Mouse (Mus musculus): ENCODE results near the gene Ascc2. TPM values are rescaled to one million over a fixed set of nuclear protein-coding genes. Genes with fewer than 3 reads are reported as not detected.
A peak's percentile ranks its signal among the peaks of the same experiment; 100 is the strongest.
"Not testable (repeated sequence)": the region's sequence is repeated elsewhere in the genome, so short reads cannot be mapped to it uniquely, and the experiment has no call there.

The Ascc2 gene
- polyA plus RNA-seq, 1 experiment from 2014 or later, result 35.9 TPM

GRCm38 (mm10) chr11:4643722-4644121 is 6.2 kb downstream of the Ascc2 start:
- Histone ChIP-seq H3K9ac (ENCODE audit: low read length) (no peak overlapping the region), H3K36me3 (ENCODE audit: control insufficient read depth, insufficient read depth, low read length) (peaks cover 10% of the 10 kb centered on the region), H3K4me3 (ENCODE audit: low read length) (no peak overlapping the region), H3K4me2 (ENCODE audit: low read depth, low read length) (no peak overlapping the region), H3K4me1 (replicated peaks; ENCODE audit: control insufficient read depth, insufficient read depth, low read length) (peaks cover 4% of the 10 kb centered on the region), H3K27ac (ENCODE audit: low read length) (no peak overlapping the region), H3K27me3 (ENCODE audit: control insufficient read depth, insufficient read depth, low read depth, low read length) (no peaks in the 10 kb centered on the region), H3K9me3 (ENCODE audit: control insufficient read depth, low read length) (no peaks in the 10 kb centered on the region)
- 75% methylated on average over 5 of the region's 5 CpGs for WGBS
- ATAC-seq (ENCODE audit: low read depth), result no peak

- WGBS, result 91% methylated on average over 4 of the region's 6 CpGs
- not testable (repeated sequence) for H3K4me3 ChIP-seq (ENCODE audit: low read length); H3K9me3 ChIP-seq (ENCODE audit: control insufficient read depth, low read length); H3K27me3 ChIP-seq (ENCODE audit: control insufficient read depth, insufficient read depth, low read depth, low read length); H3K27ac ChIP-seq (ENCODE audit: low read length); H3K4me2 ChIP-seq (ENCODE audit: low read depth, low read length); H3K9ac ChIP-seq (ENCODE audit: low read length); H3K4me1 ChIP-seq (replicated peaks; ENCODE audit: control insufficient read depth, insufficient read depth, low read length); ATAC-seq (ENCODE audit: low read depth)
- H3K36me3 ChIP-seq (ENCODE audit: control insufficient read depth, insufficient read depth, low read length), result peaks cover 21% of the 10 kb centered on the region
These were observed 7.6 kb downstream of the Ascc2 start for GRCm38 (mm10) chr11:4645180-4645579.

- 85% methylated on average over 9 of the region's 9 CpGs for WGBS
- ATAC-seq (ENCODE audit: low read depth), result no peak
These were observed 8.9 kb downstream of the Ascc2 start for GRCm38 (mm10) chr11:4646409-4646808.

GRCm38 (mm10) chr11:4659818-4660217 is 22.3 kb downstream of the Ascc2 start:
- no peaks in the 10 kb centered on the region for H3K4me1 ChIP-seq (replicated peaks; ENCODE audit: control insufficient read depth, insufficient read depth, low read length)
- H3K4me2 ChIP-seq (ENCODE audit: low read depth, low read length), result no peak overlapping the region
- H3K4me3 ChIP-seq (ENCODE audit: low read length), result no peak overlapping the region
- peaks cover 13% of the 10 kb centered on the region for H3K36me3 ChIP-seq (ENCODE audit: control insufficient read depth, insufficient read depth, low read length)
- WGBS, result 83% methylated on average over 1 of the region's 1 CpGs
- no peak for ATAC-seq (ENCODE audit: low read depth)
- no peaks in the 10 kb centered on the region for H3K27me3 ChIP-seq (ENCODE audit: control insufficient read depth, insufficient read depth, low read depth, low read length)
- H3K9ac ChIP-seq (ENCODE audit: low read length), result no peak overlapping the region
- H3K27ac ChIP-seq (ENCODE audit: low read length), result no peak overlapping the region
- H3K9me3 ChIP-seq (ENCODE audit: control insufficient read depth, low read length), result no peaks in the 10 kb centered on the region

More at GRCm38 (mm10) chr11:4646409-4646808, 8.9 kb downstream of the Ascc2 start:
- Histone ChIP-seq H3K4me1 (replicated peaks; ENCODE audit: control insufficient read depth, insufficient read depth, low read length) (no peaks in the 10 kb centered on the region; the same call in 1 of the 2 replicates), H3K27ac (ENCODE audit: low read length) (no peak overlapping the region), H3K4me3 (ENCODE audit: low read length) (no peak overlapping the region), H3K4me2 (ENCODE audit: low read depth, low read length) (no peak overlapping the region), H3K9ac (ENCODE audit: low read length) (no peak overlapping the region; the same call in 1 of the 2 replicates), H3K27me3 (ENCODE audit: control insufficient read depth, insufficient read depth, low read depth, low read length) (no peaks in the 10 kb centered on the region), H3K9me3 (ENCODE audit: control insufficient read depth, low read length) (no peaks in the 10 kb centered on the region), H3K36me3 (ENCODE audit: control insufficient read depth, insufficient read depth, low read length) (peaks cover 25% of the 10 kb centered on the region)

GRCm38 (mm10) chr11:4660309-4661025 is 22.9 kb downstream of the Ascc2 start:
- Histone ChIP-seq H3K4me1 (replicated peaks; ENCODE audit: control insufficient read depth, insufficient read depth, low read length) (no peaks in the 10 kb centered on the region), H3K27ac (ENCODE audit: low read length) (no peak overlapping the region), H3K36me3 (ENCODE audit: control insufficient read depth, insufficient read depth, low read length) (peaks cover 13% of the 10 kb centered on the region), H3K27me3 (ENCODE audit: control insufficient read depth, insufficient read depth, low read depth, low read length) (no peaks in the 10 kb centered on the region), H3K4me2 (ENCODE audit: low read depth, low read length) (no peak overlapping the region), H3K9ac (ENCODE audit: low read length) (no peak overlapping the region), H3K4me3 (ENCODE audit: low read length) (no peak overlapping the region), H3K9me3 (ENCODE audit: control insufficient read depth, low read length) (no peaks in the 10 kb centered on the region)
- ATAC-seq (ENCODE audit: low read depth), result no peak
- WGBS, result 80% methylated on average over 7 of the region's 7 CpGs

GRCm38 (mm10) chr11:4661324-4661723 is 23.8 kb downstream of the Ascc2 start:
- ATAC-seq (ENCODE audit: low read depth), result peak; percentile 28; the same call in 1 of the 2 replicates
- no peak overlapping the region; the same call in 1 of the 2 replicates for H3K27ac ChIP-seq (ENCODE audit: low read length)

GRCm38 (mm10) chr11:4661871-4662495 is 24.4 kb downstream of the Ascc2 start:
- no peaks in the 10 kb centered on the region for H3K4me1 ChIP-seq (replicated peaks; ENCODE audit: control insufficient read depth, insufficient read depth, low read length)
- H3K27me3 ChIP-seq (ENCODE audit: control insufficient read depth, insufficient read depth, low read depth, low read length), result no peaks in the 10 kb centered on the region
- ATAC-seq (ENCODE audit: low read depth), result peak; percentile 84
- 75% methylated on average over 10 of the region's 10 CpGs for WGBS
- H3K9me3 ChIP-seq (ENCODE audit: control insufficient read depth, low read length), result no peaks in the 10 kb centered on the region
- no peak overlapping the region; the same call in none of the 2 replicates for H3K27ac ChIP-seq (ENCODE audit: low read length)
- H3K9ac ChIP-seq (ENCODE audit: low read length), result no peak overlapping the region
- H3K4me2 ChIP-seq (ENCODE audit: low read depth, low read length), result no peak overlapping the region
- peaks cover 14% of the 10 kb centered on the region for H3K36me3 ChIP-seq (ENCODE audit: control insufficient read depth, insufficient read depth, low read length)
- no peak overlapping the region for H3K4me3 ChIP-seq (ENCODE audit: low read length)

More at GRCm38 (mm10) chr11:4661324-4661723, 23.8 kb downstream of the Ascc2 start:
- no peak overlapping the region for H3K9ac ChIP-seq (ENCODE audit: low read length)
- H3K4me3 ChIP-seq (ENCODE audit: low read length), result no peak overlapping the region
- no peaks in the 10 kb centered on the region for H3K9me3 ChIP-seq (ENCODE audit: control insufficient read depth, low read length)
- H3K27me3 ChIP-seq (ENCODE audit: control insufficient read depth, insufficient read depth, low read depth, low read length), result no peaks in the 10 kb centered on the region
- H3K4me2 ChIP-seq (ENCODE audit: low read depth, low read length), result no peak overlapping the region
- no peaks in the 10 kb centered on the region for H3K4me1 ChIP-seq (replicated peaks; ENCODE audit: control insufficient read depth, insufficient read depth, low read length)
- 86% methylated on average over 4 of the region's 4 CpGs for whole genome bisulfite sequencing
- peaks cover 13% of the 10 kb centered on the region for H3K36me3 ChIP-seq (ENCODE audit: control insufficient read depth, insufficient read depth, low read length)

GRCm38 (mm10) chr11:4662496-4662878 is 24.9 kb downstream of the Ascc2 start:
- Histone ChIP-seq H3K27ac (ENCODE audit: low read length) (no peak overlapping the region; the same call in 1 of the 2 replicates), H3K4me1 (replicated peaks; ENCODE audit: control insufficient read depth, insufficient read depth, low read length) (no peaks in the 10 kb centered on the region), H3K4me2 (ENCODE audit: low read depth, low read length) (no peak overlapping the region), H3K36me3 (ENCODE audit: control insufficient read depth, insufficient read depth, low read length) (peaks cover 15% of the 10 kb centered on the region), H3K27me3 (ENCODE audit: control insufficient read depth, insufficient read depth, low read depth, low read length) (no peaks in the 10 kb centered on the region), H3K9ac (ENCODE audit: low read length) (no peak overlapping the region), H3K9me3 (ENCODE audit: control insufficient read depth, low read length) (no peaks in the 10 kb centered on the region), H3K4me3 (ENCODE audit: low read length) (no peak overlapping the region)
- ATAC-seq (ENCODE audit: low read depth), result peak; percentile 65
- WGBS, result 84% methylated on average over 11 of the region's 11 CpGs

- ATAC-seq (ENCODE audit: low read depth), result no peak
These were observed 34.2 kb downstream of the Ascc2 start for GRCm38 (mm10) chr11:4671736-4672135.

More at GRCm38 (mm10) chr11:4671736-4672135, 34.2 kb downstream of the Ascc2 start:
- H3K4me1 ChIP-seq (replicated peaks; ENCODE audit: control insufficient read depth, insufficient read depth, low read length), result peaks cover 5% of the 10 kb centered on the region; the same call in 1 of the 2 replicates
- H3K9ac ChIP-seq (ENCODE audit: low read length), result no peak overlapping the region
- no peak overlapping the region for H3K4me2 ChIP-seq (ENCODE audit: low read depth, low read length)
- no peak overlapping the region for H3K4me3 ChIP-seq (ENCODE audit: low read length)
- H3K27ac ChIP-seq (ENCODE audit: low read length), result no peak overlapping the region
- no peaks in the 10 kb centered on the region for H3K27me3 ChIP-seq (ENCODE audit: control insufficient read depth, insufficient read depth, low read depth, low read length)
- WGBS, result 87% methylated on average over 4 of the region's 4 CpGs
- H3K36me3 ChIP-seq (ENCODE audit: control insufficient read depth, insufficient read depth, low read length), result peaks cover 10% of the 10 kb centered on the region; the same call in 1 of the 2 replicates
- H3K9me3 ChIP-seq (ENCODE audit: control insufficient read depth, low read length), result no peaks in the 10 kb centered on the region
